Mouse (Mus musculus) cerebellum, adult 18-20 months (tissue): ENCODE measurements around the gene Ugt1a6b.

Experiments used
- DNase-seq, 2 experiments: peaks; one replicate each; pipeline ENCODE4 v3.0.0; 2021

The Ugt1a6b gene

DNA sequence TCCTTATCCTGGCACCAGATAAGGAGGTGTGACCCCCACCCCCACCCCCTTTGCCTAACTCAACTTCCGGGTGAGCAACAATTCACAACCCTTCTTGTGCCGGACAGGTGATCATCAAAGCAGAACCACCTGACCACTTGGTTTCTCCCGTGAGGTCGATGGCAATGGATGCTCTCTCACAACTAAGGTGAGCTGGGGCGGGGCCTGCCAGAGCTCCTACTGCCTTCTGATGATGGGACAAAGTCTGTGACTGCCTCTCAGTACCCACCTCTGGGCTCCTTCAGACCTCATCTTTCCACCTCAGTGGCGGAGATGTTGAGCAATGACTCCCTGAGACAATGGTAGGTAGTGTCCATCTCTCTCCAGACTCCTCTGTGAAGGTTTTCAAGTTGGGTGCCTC lies 142.8 kb downstream of the Ugt1a6b start:
- no peak for DNase-seq

GRCm38 (mm10) chr1:88246386-88246785 lies 143.3 kb downstream of the Ugt1a6b start:
- DNase-seq: no peak

DNA sequence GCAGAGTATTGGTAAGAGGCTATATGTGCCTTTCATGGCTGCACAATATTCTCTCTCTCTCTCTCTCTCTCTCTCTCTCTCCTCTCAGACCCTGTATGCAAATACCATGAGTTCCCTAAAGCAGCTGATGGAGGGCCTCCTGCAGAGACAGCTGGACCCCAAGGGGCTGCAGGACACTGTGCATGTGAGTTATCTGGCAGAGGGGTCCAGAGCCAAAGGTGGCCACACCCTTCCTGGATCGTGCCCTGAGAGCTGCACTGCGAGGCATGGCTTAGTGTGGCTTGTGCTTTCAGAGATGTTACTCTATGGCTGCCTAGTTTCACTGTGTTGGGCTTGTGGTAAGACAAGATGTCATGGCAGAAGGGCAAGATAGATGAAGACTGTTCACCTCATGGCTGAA lies 144.6 kb downstream of the Ugt1a6b start:
- DNase-seq: no peak

- DNase-seq: no peak
These were observed 145.6 kb downstream of the Ugt1a6b start for GRCm38 (mm10) chr1:88248658-88249057.

- DNase-seq: no peak
These were observed 146.5 kb downstream of the Ugt1a6b start for GRCm38 (mm10) chr1:88249596-88249995.

DNA sequence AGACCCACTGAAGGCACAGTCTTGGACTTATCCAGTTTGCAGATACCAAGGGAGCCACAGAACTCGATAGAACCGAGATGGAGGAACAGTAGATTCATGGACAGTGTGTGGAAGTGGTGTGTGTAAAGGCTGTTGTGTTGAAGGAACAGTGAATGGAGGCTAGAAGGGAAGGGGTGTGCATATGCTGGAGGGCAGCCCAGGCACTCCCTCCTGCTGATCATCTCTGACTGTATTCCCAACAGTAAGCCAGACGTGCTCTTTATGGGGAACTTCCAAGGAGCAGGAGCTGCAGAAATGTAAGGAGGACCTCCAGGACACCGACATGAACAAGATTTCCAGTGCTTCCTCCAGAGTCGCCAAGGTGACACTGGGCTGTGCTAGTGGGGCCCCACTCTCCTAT lies 147.0 kb downstream of the Ugt1a6b start:
- DNase-seq: no peak

DNA sequence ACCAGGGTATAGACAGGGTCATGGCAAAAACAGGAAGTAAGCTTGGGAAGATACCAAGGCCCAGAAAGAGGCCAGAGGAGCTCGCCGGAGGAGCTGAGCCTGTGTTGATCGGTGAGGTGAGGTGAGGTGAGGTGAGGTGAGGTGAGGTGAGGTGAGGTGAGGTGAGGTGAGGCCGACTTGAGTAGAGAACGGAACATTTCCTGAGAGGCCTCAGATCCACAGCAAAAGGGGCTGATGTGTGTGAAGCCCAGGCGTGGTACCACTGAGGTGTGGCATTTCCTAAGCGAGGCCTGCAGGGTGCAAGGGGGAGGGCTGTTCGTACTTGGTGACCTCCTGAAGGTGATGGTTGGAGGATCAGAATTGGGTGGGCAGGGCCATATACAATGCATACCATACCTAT lies 150.1 kb downstream of the Ugt1a6b start:
- DNase-seq: no peak

DNA sequence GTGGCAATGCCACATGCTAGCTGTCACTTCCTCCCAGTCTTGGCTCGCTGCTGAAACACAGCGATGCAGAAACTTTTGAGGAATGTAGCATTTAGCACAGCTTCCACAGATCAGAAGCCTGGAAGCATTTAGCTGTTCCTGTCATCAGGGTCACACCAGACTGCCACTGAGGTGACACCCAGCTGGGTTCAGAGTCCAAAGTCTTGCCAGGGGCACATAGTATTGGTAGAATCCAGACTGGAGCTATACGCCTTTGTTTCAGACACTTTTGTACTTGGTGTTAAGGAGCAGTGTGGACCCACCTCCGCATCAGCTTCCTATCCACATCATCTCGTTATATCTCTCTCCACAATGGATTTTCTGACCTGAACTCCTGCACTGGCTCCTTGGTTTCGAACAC lies 150.5 kb downstream of the Ugt1a6b start:
- no peak for DNase-seq

- DNase-seq: no peak
These were observed 151.9 kb downstream of the Ugt1a6b start for GRCm38 (mm10) chr1:88254793-88255465.

- no peak for DNase-seq
These were observed 152.4 kb downstream of the Ugt1a6b start for GRCm38 (mm10) chr1:88255466-88255857.

- DNase-seq: peak; percentile 51 to 59
These were observed 153.1 kb downstream of the Ugt1a6b start for GRCm38 (mm10) chr1:88255989-88256754.

DNA sequence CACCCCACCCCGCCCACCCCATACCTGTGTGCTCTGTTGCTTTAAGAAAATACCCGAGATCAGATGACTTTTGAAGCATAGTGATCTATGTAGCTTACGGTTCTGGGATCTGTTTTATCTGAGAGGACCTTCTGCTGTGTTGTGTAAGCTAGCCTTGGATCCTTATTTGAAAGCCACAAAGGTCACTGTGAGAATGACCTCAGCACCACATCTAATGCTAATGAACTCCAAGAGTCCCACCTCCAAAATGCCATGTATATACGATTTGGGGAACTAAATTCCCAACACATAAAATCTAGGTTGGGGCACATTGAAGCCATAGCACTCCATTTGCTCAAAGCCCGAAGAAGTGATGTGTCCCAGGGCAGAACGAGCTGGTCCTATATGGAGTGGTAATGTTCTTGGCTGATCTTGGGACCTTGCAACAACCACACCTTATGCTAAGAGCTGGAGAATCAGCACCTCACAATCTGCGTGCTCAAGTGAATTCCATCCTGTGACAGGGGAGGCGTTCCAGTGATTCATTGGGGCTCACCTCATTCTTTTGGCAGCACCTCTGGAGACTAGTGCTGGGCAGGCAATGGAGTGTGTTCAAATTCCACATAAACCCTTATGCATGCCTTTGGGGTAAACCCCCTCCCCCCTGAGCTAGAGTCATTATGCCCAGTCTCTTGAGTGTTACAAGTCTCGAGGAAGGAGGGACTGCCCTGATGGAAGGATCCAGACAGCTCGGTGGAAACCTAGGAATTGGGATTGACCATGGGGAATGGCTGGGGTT lies 154.0 kb downstream of the Ugt1a6b start:
- DNase-seq: no peak

- no peak for DNase-seq
These were observed 154.6 kb downstream of the Ugt1a6b start for GRCm38 (mm10) chr1:88257681-88258080.

DNA sequence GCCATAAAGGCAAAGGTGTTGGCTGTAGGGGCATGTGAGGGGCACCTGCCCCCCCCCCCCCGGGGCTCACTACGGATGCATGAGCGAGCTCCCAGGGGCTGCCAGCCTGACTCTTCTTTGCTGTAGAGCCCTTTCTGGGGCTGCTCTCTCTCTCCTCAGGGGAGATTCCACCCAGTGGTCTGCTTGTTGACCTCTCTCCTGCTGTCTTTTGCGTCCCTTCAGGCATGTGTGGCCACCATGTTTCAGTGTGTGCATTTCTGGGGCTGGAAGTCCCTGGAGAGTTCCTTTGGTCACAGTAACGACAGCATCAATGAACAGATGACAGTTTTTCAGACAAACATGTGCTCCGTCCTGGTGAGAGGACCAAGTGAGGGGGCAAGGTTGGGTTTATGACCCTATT lies 155.3 kb downstream of the Ugt1a6b start:
- DNase-seq: no peak

DNA sequence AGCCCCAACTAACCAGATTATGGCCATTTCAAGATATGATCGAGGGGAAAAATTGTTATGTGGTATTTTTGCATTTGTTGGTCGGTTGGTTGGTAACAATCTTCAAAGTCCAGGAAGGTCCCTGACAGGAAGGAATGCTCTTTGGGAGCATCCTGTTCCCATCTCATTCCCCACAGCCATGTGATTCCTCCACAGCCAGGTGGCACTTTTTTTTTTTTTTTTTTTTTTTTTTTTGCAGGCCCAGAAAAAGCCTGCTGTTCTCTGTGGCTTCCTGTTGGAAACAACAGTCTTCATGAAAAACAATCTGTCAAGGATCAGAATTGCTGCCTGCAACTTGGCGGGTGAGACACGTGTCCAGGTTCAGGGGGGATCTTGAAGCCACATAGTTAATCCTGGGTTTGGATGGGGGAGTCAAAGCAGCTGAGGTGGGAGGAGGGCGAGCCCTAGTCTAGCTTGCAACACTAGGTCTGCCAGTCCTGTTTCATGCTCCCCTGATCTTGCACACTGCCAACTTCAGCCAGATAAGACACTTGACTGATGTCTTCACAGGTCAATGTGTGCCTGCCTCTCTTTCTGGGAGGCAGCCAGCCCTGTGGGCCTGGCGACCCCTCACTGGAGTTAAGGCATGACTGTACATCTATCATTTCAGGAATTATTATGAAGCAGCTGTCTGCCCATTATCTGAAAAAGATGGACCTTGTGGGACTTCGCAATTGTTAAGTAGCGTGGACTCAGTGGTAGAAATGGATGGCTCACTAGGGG lies 156.0 kb downstream of the Ugt1a6b start:
- DNase-seq: peak in 1 of 2 experiments; percentile 52

- DNase-seq: no peak
These were observed 156.6 kb downstream of the Ugt1a6b start for GRCm38 (mm10) chr1:88259643-88260024.

GRCm38 (mm10) chr1:88260114-88260513 lies 157.1 kb downstream of the Ugt1a6b start:
- DNase-seq: no peak

- DNase-seq: no peak
These were observed 157.7 kb downstream of the Ugt1a6b start for GRCm38 (mm10) chr1:88260604-88261377.

DNA sequence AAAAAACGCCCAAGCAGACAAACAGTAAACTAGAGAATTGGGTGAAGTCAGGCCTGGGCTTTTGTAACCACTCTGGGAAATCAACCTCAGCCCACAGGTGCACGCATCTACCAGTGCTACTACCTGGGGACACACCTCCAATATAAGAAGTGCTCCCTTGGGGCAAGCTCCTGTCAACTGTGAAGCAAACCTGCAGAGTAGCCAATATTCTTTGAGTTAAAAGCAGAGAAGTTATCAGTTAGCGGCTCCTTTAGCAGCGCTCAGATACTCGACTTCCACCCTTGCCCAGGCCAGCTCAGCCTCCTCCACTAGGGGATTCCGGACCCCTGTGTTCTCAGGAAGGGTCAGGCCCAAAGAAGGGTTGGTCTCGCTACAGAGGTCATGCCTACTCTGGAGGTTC lies 158.7 kb downstream of the Ugt1a6b start:
- no peak for DNase-seq

DNA sequence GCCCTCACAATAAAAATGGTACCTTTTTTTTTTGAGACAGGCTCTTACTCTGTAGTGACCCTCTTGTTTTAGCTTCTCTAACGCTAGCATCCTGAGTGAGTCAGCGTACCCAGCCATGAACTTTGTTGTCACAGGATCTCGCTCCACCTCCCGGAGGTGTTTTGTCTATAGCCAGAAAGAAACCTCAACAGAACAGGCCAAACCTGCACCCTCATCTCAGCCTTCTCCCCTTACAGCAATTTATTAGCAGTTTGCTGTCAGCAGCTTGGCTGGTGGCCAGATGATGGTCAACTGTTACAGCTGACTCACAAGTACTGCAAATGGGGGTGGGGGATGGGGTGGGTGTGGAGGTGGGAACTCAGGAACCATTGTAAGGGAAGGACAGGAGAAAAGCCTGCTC lies 159.2 kb downstream of the Ugt1a6b start:
- no peak for DNase-seq

- no peak for DNase-seq
These were observed 159.9 kb downstream of the Ugt1a6b start for GRCm38 (mm10) chr1:88262961-88263360.

DNA sequence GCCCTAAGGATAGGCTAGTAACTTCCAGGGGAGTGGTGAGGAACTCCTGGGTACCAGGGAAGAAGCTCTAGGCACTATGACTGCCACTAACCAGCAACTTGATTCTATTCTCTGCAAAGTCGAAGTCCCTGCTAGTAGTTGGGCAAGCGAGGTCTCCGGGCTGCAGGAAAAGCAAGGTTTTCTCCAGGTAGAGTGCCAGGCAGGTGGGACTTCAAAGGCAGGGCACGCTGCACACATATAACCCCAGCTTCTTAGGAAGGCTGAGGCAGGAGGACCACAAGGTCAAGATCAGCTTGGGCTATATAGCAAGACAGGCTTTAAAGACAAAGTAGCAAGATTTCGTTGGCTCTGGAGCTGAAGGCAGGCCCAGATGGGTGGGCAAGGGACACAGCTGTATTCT lies 160.7 kb downstream of the Ugt1a6b start:
- DNase-seq: no peak
